Comparison of ENCODE assay signal across 16 mouse cellular contexts in the genomic region with DNA sequence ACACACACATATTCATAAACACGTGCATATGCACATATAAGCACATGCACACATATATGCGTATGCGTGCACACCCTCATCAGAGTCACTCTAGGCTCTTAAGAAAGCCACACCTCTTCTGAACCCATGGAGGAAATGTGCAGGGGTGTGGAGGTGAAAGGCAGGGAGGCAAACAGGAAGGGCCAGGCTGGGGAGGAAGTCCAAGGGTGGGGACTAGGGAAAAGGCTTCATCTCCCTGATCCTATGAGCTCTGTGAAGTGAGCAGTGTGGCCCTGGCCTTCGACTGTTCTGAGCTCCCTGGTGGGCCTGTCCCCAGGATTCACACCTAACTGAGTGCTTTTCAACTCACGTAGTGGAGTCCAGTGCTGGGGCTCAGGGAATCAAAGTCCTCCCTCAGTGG. TPM values are rescaled to one million over a fixed set of nuclear protein-coding genes. Genes with fewer than 3 reads are reported as not detected.
DNase-seq lines count a peak whose midpoint lies in the region; ATAC-seq and TF ChIP-seq lines count a peak whose summit lies in the region.
"Had no signal": no experiment of that assay in that cellular context is flagged by ENCODE, and none has a peak within 500 bp of the region (broad histone marks: within the 10 kb centered on the region; RNA-seq: fewer than 3 reads in every experiment).

No protein-coding gene starts in this region.

- no peaks in the 10 kb centered on the region for H3K9me3 ChIP-seq in lung, postnatal 0 days (ENCODE audit: low read length)
- H3K9me3 ChIP-seq: embryonic facial prominence, embryonic 13.5 days; hindbrain, embryonic 15.5 days had no signal

- no peak overlapping the region for H3K4me2 ChIP-seq in lung, postnatal 0 days (replicated peaks; ENCODE audit: low read depth, low read length)
- H3K4me2 ChIP-seq: embryonic facial prominence, embryonic 13.5 days; hindbrain, embryonic 15.5 days had no signal

- no peaks in the 10 kb centered on the region for H3K36me3 ChIP-seq in lung, postnatal 0 days (ENCODE audit: insufficient read depth, low read length)
- H3K36me3 ChIP-seq: embryonic facial prominence, embryonic 13.5 days; hindbrain, embryonic 15.5 days had no signal

- WGBS in lung, postnatal 0 days, result 42% methylated on average over 5 of the region's 5 CpGs

- no peak overlapping the region for H3K27ac ChIP-seq in lung, postnatal 0 days (ENCODE audit: low read length)
- H3K27ac ChIP-seq: embryonic facial prominence, embryonic 13.5 days; hindbrain, embryonic 15.5 days had no signal

- no peaks in the 10 kb centered on the region for H3K27me3 ChIP-seq in lung, postnatal 0 days (replicated peaks; ENCODE audit: insufficient read depth, low read length)
- H3K27me3 ChIP-seq: hindbrain, embryonic 15.5 days had no signal

- DNase-seq in 416B (ENCODE audit: low read depth) (peak; percentile 14), ZHBTc4 (ENCODE audit: low read depth, low spot score) (peak; percentile 26), MN1 (ENCODE audit: low spot score) (no peak)
- peak; percentile 23 to 32 for DNase-seq in heart, postnatal 36 days
- peak; percentile 51 for DNase-seq in lung, postnatal 0 days (ENCODE audit: low spot score)
- no peak for DNase-seq in left cerebral cortex, postnatal 25 days (ENCODE audit: low spot score in 2 of 2)
- DNase-seq: adrenal gland, postnatal 14 days; cerebellum, postnatal 25 days; gastrocnemius, postnatal 36 days; thymus, postnatal 14 days had no signal

- H3K9ac ChIP-seq in lung, postnatal 0 days (replicated peaks; ENCODE audit: low read depth), result no peak overlapping the region
- H3K9ac ChIP-seq: embryonic facial prominence, embryonic 13.5 days; hindbrain, embryonic 15.5 days had no signal

- no peaks in the 10 kb centered on the region for H3K4me1 ChIP-seq in lung, postnatal 0 days (ENCODE audit: insufficient read depth, low read depth, low read length)
- H3K4me1 ChIP-seq: embryonic facial prominence, embryonic 13.5 days; hindbrain, embryonic 15.5 days had no signal

- peak; percentile 77 for ATAC-seq in lung, postnatal 0 days
- ATAC-seq in erythroblast, adult 5-6 weeks (replicated peaks; ENCODE audit: low FRiP score, poor library complexity, severe bottlenecking), result no peak
- ATAC-seq: forebrain, embryonic 14.5 days had no signal

- no peak for TF ChIP-seq CTCF in lung, postnatal 0 days (IDR thresholded peaks at IDR 0.05)

- TF ChIP-seq EP300 in lung, postnatal 0 days (IDR thresholded peaks at IDR 0.05), result no peak

- intact Hi-C loops in heart, postnatal 36 days (cut with DNase I), result no loop called here
- intact Hi-C loops in left cerebral cortex, postnatal 25 days (cut with DNase I), result no loop called here

- H3K4me3 ChIP-seq in lung, postnatal 0 days (ENCODE audit: low read depth, low read length), result no peak overlapping the region
- H3K4me3 ChIP-seq: embryonic facial prominence, embryonic 13.5 days; hindbrain, embryonic 15.5 days; megakaryocyte, embryonic 14.5 days had no signal

RNA-seq across cellular contexts. Expression of gene Syt7, which starts 13.6 kb away (rescaled TPM):
- total RNA-seq in heart, postnatal 36 days (2021), result 10 to 100 TPM; 39.4 to 41.6 TPM
- 1.4 and 3.0 TPM in 2 replicates for polyA plus RNA-seq in lung, postnatal 0 days (2015; fragmentation: Nextera tagmentation; extraction: Ambion mirVana)
- 100 to 1,000 TPM; 309 to 332 TPM for total RNA-seq in left cerebral cortex, postnatal 25 days (2021)
- total RNA-seq in erythroblast, adult 5-6 weeks (2015; ENCODE audit: low replicate concordance), result not detected in 2 replicates
- not detected in 2 replicates for total RNA-seq in erythroblast, adult 5-6 weeks (2017; ENCODE audit: low replicate concordance)
- total RNA-seq: CH12.LX had no signal

Comparison
In these comparisons a context has a peak if more than half of its experiments do, and no peak if none do; other contexts are left out.
1. DNase-seq: peak in 416B (single experiment), ZHBTc4 (single experiment), heart, postnatal 36 days (2 of 2) and lung, postnatal 0 days (single experiment); none in MN1 (single experiment) and left cerebral cortex, postnatal 25 days (0 of 2).
2. RNA of gene Syt7, which starts 13.6 kb away (total RNA-seq): 309 to 332 TPM in left cerebral cortex, postnatal 25 days and 39.4 to 41.6 TPM in heart, postnatal 36 days; not detected in erythroblast, adult 5-6 weeks; every median in the first group is over 10 times any median in the second.